Mouse (Mus musculus): Measurements from ENCODE around the gene Gm36079. TPM values are rescaled to one million over a fixed set of nuclear protein-coding genes. Genes with fewer than 3 reads are reported as not detected.
A peak's percentile ranks its signal among the peaks of the same experiment; 100 is the strongest.
"Not testable (repeated sequence)": the region's sequence is repeated elsewhere in the genome, so short reads cannot be mapped to it uniquely, and the experiment has no call there.

The Gm36079 gene
- polyA plus RNA-seq, 1 experiment from 2014 or later: not detected

GRCm38 (mm10) chr13:120046422-120047209, 19.8 kb upstream of the Gm36079 start:
- not testable (repeated sequence) for H3K4me1 ChIP-seq (replicated peaks; ENCODE audit: control insufficient read depth, insufficient read depth); H3K4me2 ChIP-seq (replicated peaks; ENCODE audit: low read depth); DNase-seq (ENCODE audit: low spot score); H3K4me3 ChIP-seq (ENCODE audit: low read depth, low read length); H3K27ac ChIP-seq (replicated peaks); H3K27me3 ChIP-seq (ENCODE audit: control insufficient read depth, insufficient read depth, low read length); H3K36me3 ChIP-seq (ENCODE audit: control insufficient read depth, insufficient read depth, low read length); H3K9me3 ChIP-seq (ENCODE audit: control insufficient read depth, low read length); H3K9ac ChIP-seq (ENCODE audit: low read length)
- peak; percentile 35; the same call in 1 of the 2 replicates for ATAC-seq (ENCODE audit: low FRiP score, low TSS enrichment)
- WGBS: 3% methylated on average over 7 of the region's 40 CpGs

DNA sequence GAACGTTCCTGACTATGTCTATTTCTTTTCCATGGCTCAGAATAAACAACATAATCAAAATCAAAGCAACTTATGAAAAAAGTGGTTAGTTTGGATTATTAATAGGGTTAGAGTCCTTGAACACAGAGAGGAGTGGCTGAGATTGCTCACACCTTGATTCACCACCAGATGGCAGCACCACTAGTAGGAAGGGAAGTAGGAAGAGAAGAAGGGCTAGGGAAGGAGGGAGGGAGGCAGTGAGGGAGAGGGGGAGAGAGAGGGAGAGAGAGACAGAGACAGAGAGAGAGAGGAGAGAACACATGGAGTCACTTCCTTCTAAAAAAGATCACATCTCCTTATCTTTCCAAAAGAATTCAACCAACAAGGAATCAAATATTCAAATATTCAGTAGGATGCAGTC, 14.3 kb upstream of the Gm36079 start:
- not testable (repeated sequence) for H3K9ac ChIP-seq (ENCODE audit: low read length); H3K9me3 ChIP-seq (ENCODE audit: control insufficient read depth, low read length); H3K4me1 ChIP-seq (replicated peaks; ENCODE audit: control insufficient read depth, insufficient read depth); H3K36me3 ChIP-seq (ENCODE audit: control insufficient read depth, insufficient read depth, low read length); H3K4me2 ChIP-seq (replicated peaks; ENCODE audit: low read depth); ATAC-seq (ENCODE audit: low FRiP score, low TSS enrichment); H3K4me3 ChIP-seq (ENCODE audit: low read depth, low read length); DNase-seq (ENCODE audit: low spot score); H3K27ac ChIP-seq (replicated peaks); H3K27me3 ChIP-seq (ENCODE audit: control insufficient read depth, insufficient read depth, low read length)
- peak; percentile 55 for TF ChIP-seq CTCF (IDR thresholded peaks at IDR 0.05; ENCODE audit: low read depth)
- no CpG with 5 or more reads among the region's 1 CpGs for WGBS

- not testable (repeated sequence) for H3K4me3 ChIP-seq (ENCODE audit: low read depth, low read length); H3K4me2 ChIP-seq (replicated peaks; ENCODE audit: low read depth); H3K9ac ChIP-seq (ENCODE audit: low read length); H3K27me3 ChIP-seq (ENCODE audit: control insufficient read depth, insufficient read depth, low read length); ATAC-seq (ENCODE audit: low FRiP score, low TSS enrichment); H3K36me3 ChIP-seq (ENCODE audit: control insufficient read depth, insufficient read depth, low read length); H3K4me1 ChIP-seq (replicated peaks; ENCODE audit: control insufficient read depth, insufficient read depth); H3K9me3 ChIP-seq (ENCODE audit: control insufficient read depth, low read length); H3K27ac ChIP-seq (replicated peaks); DNase-seq (ENCODE audit: low spot score)
- 5% methylated on average over 6 of the region's 6 CpGs for WGBS
Observed at GRCm38 (mm10) chr13:120037881-120038280, 11.1 kb upstream of the Gm36079 start.

DNA sequence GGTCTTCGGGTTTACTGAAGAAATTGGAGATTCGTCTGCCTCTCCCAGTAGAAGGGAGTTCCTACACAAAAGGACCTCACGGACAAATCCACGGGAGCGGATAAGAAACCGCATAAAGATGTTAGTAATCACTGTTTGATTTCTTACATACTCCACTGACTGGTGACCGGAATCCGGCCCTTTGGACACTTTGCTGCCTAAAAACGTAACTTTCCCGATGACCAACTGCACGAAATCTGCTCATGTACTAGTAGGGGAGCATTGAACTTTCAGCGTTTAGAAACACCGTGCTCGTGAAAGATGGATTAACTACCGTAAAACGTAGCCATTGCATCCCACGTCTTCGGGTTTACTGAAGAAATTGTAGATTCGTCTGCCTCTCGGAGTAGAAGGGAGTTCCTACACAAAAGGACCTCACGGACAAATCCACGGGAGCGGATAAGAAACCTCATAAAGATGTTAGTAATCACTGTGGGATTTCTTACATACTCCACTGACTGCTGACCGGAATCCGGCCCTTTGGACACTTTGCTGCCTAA, 9.8 kb upstream of the Gm36079 start:
- 3% methylated on average over 24 of the region's 25 CpGs for WGBS
- H3K9me3 ChIP-seq (ENCODE audit: control insufficient read depth, low read length); H3K4me2 ChIP-seq (replicated peaks; ENCODE audit: low read depth); H3K36me3 ChIP-seq (ENCODE audit: control insufficient read depth, insufficient read depth, low read length); ATAC-seq (ENCODE audit: low FRiP score, low TSS enrichment); H3K27ac ChIP-seq (replicated peaks); DNase-seq (ENCODE audit: low spot score); H3K4me3 ChIP-seq (ENCODE audit: low read depth, low read length); H3K9ac ChIP-seq (ENCODE audit: low read length); H3K4me1 ChIP-seq (replicated peaks; ENCODE audit: control insufficient read depth, insufficient read depth); H3K27me3 ChIP-seq (ENCODE audit: control insufficient read depth, insufficient read depth, low read length): not testable (repeated sequence)

DNA sequence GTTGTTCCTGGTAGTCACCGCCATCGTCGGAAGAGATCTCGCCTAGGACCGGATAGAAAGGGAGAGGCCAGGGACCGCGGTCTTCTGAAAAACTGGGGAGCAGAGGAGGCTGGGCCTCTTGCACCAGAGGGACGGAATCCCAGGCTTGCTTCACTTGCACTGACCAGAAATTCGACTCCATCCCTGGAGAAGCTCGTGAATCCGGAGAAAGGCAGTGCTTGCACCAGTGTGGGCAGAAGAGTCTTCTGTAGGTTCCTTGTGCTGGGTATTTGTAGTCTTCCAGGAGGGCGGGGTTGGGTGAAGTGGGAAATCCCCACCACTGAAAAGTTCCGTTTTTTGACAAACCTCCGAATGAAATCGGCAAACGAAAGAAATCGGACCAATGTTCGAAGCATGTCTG, 8.3 kb upstream of the Gm36079 start:
- H3K4me2 ChIP-seq (replicated peaks; ENCODE audit: low read depth); H3K27me3 ChIP-seq (ENCODE audit: control insufficient read depth, insufficient read depth, low read length); ATAC-seq (ENCODE audit: low FRiP score, low TSS enrichment); H3K36me3 ChIP-seq (ENCODE audit: control insufficient read depth, insufficient read depth, low read length); H3K9me3 ChIP-seq (ENCODE audit: control insufficient read depth, low read length); H3K27ac ChIP-seq (replicated peaks); H3K4me1 ChIP-seq (replicated peaks; ENCODE audit: control insufficient read depth, insufficient read depth); H3K9ac ChIP-seq (ENCODE audit: low read length); DNase-seq (ENCODE audit: low spot score); H3K4me3 ChIP-seq (ENCODE audit: low read depth, low read length): not testable (repeated sequence)
- 0% methylated on average over 8 of the region's 18 CpGs for WGBS

- 3% methylated on average over 3 of the region's 10 CpGs for WGBS
- H3K27me3 ChIP-seq (ENCODE audit: control insufficient read depth, insufficient read depth, low read length); DNase-seq (ENCODE audit: low spot score); H3K9ac ChIP-seq (ENCODE audit: low read length); H3K9me3 ChIP-seq (ENCODE audit: control insufficient read depth, low read length); H3K36me3 ChIP-seq (ENCODE audit: control insufficient read depth, insufficient read depth, low read length); H3K4me1 ChIP-seq (replicated peaks; ENCODE audit: control insufficient read depth, insufficient read depth); H3K4me2 ChIP-seq (replicated peaks; ENCODE audit: low read depth); H3K4me3 ChIP-seq (ENCODE audit: low read depth, low read length); H3K27ac ChIP-seq (replicated peaks): not testable (repeated sequence)
- peak; percentile 38; the same call in 1 of the 2 replicates for ATAC-seq (ENCODE audit: low FRiP score, low TSS enrichment)
Observed at GRCm38 (mm10) chr13:120034637-120035036, 7.8 kb upstream of the Gm36079 start.

GRCm38 (mm10) chr13:120033516-120034190, 6.8 kb upstream of the Gm36079 start:
- H3K9me3 ChIP-seq (ENCODE audit: control insufficient read depth, low read length); H3K27ac ChIP-seq (replicated peaks); H3K9ac ChIP-seq (ENCODE audit: low read length); H3K4me2 ChIP-seq (replicated peaks; ENCODE audit: low read depth); ATAC-seq (ENCODE audit: low FRiP score, low TSS enrichment); H3K36me3 ChIP-seq (ENCODE audit: control insufficient read depth, insufficient read depth, low read length); H3K4me1 ChIP-seq (replicated peaks; ENCODE audit: control insufficient read depth, insufficient read depth); H3K4me3 ChIP-seq (ENCODE audit: low read depth, low read length); H3K27me3 ChIP-seq (ENCODE audit: control insufficient read depth, insufficient read depth, low read length); DNase-seq (ENCODE audit: low spot score): not testable (repeated sequence)
- WGBS: 2% methylated on average over 16 of the region's 19 CpGs

DNA sequence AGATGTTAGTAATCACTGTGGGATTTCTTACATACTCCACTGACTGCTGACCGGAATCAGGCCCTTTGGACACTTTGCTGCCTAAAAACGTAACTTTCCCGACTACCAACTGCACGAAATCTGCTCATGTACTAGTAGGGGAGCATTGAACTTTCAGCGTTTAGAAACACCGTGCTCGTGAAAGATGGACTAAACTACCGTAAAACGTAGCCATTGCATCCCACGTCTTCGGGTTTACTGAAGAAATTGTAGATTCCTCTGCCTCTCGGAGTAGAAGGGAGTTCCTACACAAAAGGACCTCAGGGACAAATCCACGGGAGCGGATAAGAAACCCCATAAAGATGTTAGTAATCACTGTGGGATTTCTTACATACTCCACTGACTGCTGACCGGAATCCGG, 4.9 kb upstream of the Gm36079 start:
- H3K4me3 ChIP-seq (ENCODE audit: low read depth, low read length); DNase-seq (ENCODE audit: low spot score); H3K4me2 ChIP-seq (replicated peaks; ENCODE audit: low read depth); H3K4me1 ChIP-seq (replicated peaks; ENCODE audit: control insufficient read depth, insufficient read depth); H3K9ac ChIP-seq (ENCODE audit: low read length); H3K36me3 ChIP-seq (ENCODE audit: control insufficient read depth, insufficient read depth, low read length); H3K9me3 ChIP-seq (ENCODE audit: control insufficient read depth, low read length); H3K27ac ChIP-seq (replicated peaks); ATAC-seq (ENCODE audit: low FRiP score, low TSS enrichment); H3K27me3 ChIP-seq (ENCODE audit: control insufficient read depth, insufficient read depth, low read length): not testable (repeated sequence)
- WGBS: 3% methylated on average over 11 of the region's 16 CpGs

DNA sequence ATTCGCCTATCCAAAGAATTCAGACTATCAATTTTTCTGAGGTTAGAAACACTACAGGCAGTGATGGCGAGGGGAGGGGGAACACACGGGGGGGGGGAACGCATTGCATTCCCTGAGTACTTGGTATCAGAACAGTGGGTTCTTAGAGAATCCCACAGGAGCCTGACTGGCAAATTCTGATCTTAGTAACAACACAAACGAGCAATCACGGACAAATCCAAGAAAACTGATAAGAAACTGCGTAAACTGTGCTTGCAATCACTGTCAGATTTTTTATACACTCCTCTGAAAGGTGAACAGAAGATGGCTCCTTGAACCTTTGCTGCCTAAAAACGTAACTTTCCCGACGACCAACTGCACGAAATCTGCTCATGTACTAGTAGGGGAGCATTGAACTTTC, 557 bp upstream of the Gm36079 start:
- H3K27ac ChIP-seq (replicated peaks); H3K27me3 ChIP-seq (ENCODE audit: control insufficient read depth, insufficient read depth, low read length); H3K4me3 ChIP-seq (ENCODE audit: low read depth, low read length); H3K36me3 ChIP-seq (ENCODE audit: control insufficient read depth, insufficient read depth, low read length); ATAC-seq (ENCODE audit: low FRiP score, low TSS enrichment); H3K4me1 ChIP-seq (replicated peaks; ENCODE audit: control insufficient read depth, insufficient read depth); H3K9me3 ChIP-seq (ENCODE audit: control insufficient read depth, low read length); DNase-seq (ENCODE audit: low spot score); H3K9ac ChIP-seq (ENCODE audit: low read length); H3K4me2 ChIP-seq (replicated peaks; ENCODE audit: low read depth): not testable (repeated sequence)
- 3% methylated on average over 10 of the region's 11 CpGs for WGBS
